Mouse (Mus musculus): ENCODE measurements around the gene Gcm1. TPM values are rescaled to one million over a fixed set of nuclear protein-coding genes. Genes with fewer than 3 reads are reported as not detected.
A peak's percentile ranks its signal among the peaks of the same experiment; 100 is the strongest.

The Gcm1 gene
- polyA plus RNA-seq, 1 experiment from 2014 or later, result not detected

- Histone ChIP-seq H3K9me3 (ENCODE audit: control insufficient read depth, low read length) (no peaks in the 10 kb centered on the region), H3K9ac (ENCODE audit: low read length) (no peak overlapping the region), H3K4me2 (ENCODE audit: low read length) (no peak overlapping the region), H3K27ac (replicated peaks in 1 of 2; ENCODE audit: control insufficient read depth in 1 of 2, insufficient read depth in 1 of 2, low read depth in 2 of 2, low read length in 2 of 2) (peak overlapping the region; percentile 69), H3K4me3 (ENCODE audit: control insufficient read depth in 1 of 2, insufficient read depth in 1 of 2, low read depth in 1 of 2, low read length in 2 of 2) (no peak overlapping the region), H3K27me3 (ENCODE audit: control insufficient read depth, insufficient read depth, low read length) (no peaks in the 10 kb centered on the region), H3K36me3 (ENCODE audit: control insufficient read depth, insufficient read depth, low read length) (no peaks in the 10 kb centered on the region), H3K4me1 (ENCODE audit: control insufficient read depth in 2 of 2, insufficient read depth in 2 of 2, low read length in 2 of 2) (peaks cover 16 to 17% of the 10 kb centered on the region in 2 experiments)
- WGBS, result 26% methylated on average over 6 of the region's 6 CpGs
- no peak for ATAC-seq (ENCODE audit: insufficient number of reproducible peaks, insufficient read depth, low FRiP score, low read depth)
Measured at GRCm38 (mm10) chr9:78045171-78045570, 6.6 kb upstream of the Gcm1 start.

- H3K27me3 ChIP-seq (ENCODE audit: control insufficient read depth, insufficient read depth, low read length), result no peaks in the 10 kb centered on the region
- WGBS, result 25% methylated on average over 20 of the region's 20 CpGs
- peak overlapping the region; percentile 21 to 29; a peak in 3 of 4 replicates for H3K4me3 ChIP-seq (ENCODE audit: control insufficient read depth in 1 of 2, insufficient read depth in 1 of 2, low read depth in 1 of 2, low read length in 2 of 2)
- peak overlapping the region; percentile 52 for H3K4me2 ChIP-seq (ENCODE audit: low read length)
- H3K27ac ChIP-seq (replicated peaks in 1 of 2; ENCODE audit: control insufficient read depth in 1 of 2, insufficient read depth in 1 of 2, low read depth in 2 of 2, low read length in 2 of 2), result no peak overlapping the region
- peaks cover 16 to 17% of the 10 kb centered on the region in 2 experiments for H3K4me1 ChIP-seq (ENCODE audit: control insufficient read depth in 2 of 2, insufficient read depth in 2 of 2, low read length in 2 of 2)
- H3K9me3 ChIP-seq (ENCODE audit: control insufficient read depth, low read length), result no peaks in the 10 kb centered on the region
- H3K9ac ChIP-seq (ENCODE audit: low read length), result no peak overlapping the region
- ATAC-seq (ENCODE audit: insufficient number of reproducible peaks, insufficient read depth, low FRiP score, low read depth), result no peak
- H3K36me3 ChIP-seq (ENCODE audit: control insufficient read depth, insufficient read depth, low read length), result no peaks in the 10 kb centered on the region
Measured at GRCm38 (mm10) chr9:78046755-78047154, 5.0 kb upstream of the Gcm1 start.

GRCm38 (mm10) chr9:78050452-78050970, 1.2 kb upstream of the Gcm1 start:
- no peak overlapping the region for H3K9ac ChIP-seq (ENCODE audit: low read length)
- ATAC-seq (ENCODE audit: insufficient number of reproducible peaks, insufficient read depth, low FRiP score, low read depth), result no peak
- no peak overlapping the region for H3K4me3 ChIP-seq (ENCODE audit: control insufficient read depth in 1 of 2, insufficient read depth in 1 of 2, low read depth in 1 of 2, low read length in 2 of 2)
- H3K36me3 ChIP-seq (ENCODE audit: control insufficient read depth, insufficient read depth, low read length), result no peaks in the 10 kb centered on the region
- peaks cover 9 to 11% of the 10 kb centered on the region in 2 experiments for H3K4me1 ChIP-seq (ENCODE audit: control insufficient read depth in 2 of 2, insufficient read depth in 2 of 2, low read length in 2 of 2)
- no peak overlapping the region for H3K27ac ChIP-seq (replicated peaks in 1 of 2; ENCODE audit: control insufficient read depth in 1 of 2, insufficient read depth in 1 of 2, low read depth in 2 of 2, low read length in 2 of 2)
- H3K4me2 ChIP-seq (ENCODE audit: low read length), result no peak overlapping the region
- H3K27me3 ChIP-seq (ENCODE audit: control insufficient read depth, insufficient read depth, low read length), result no peaks in the 10 kb centered on the region
- 31% methylated on average over 5 of the region's 5 CpGs for WGBS
- no peaks in the 10 kb centered on the region for H3K9me3 ChIP-seq (ENCODE audit: control insufficient read depth, low read length)

GRCm38 (mm10) chr9:78053821-78054220, 2.1 kb downstream of the Gcm1 start:
- Histone ChIP-seq H3K36me3 (ENCODE audit: control insufficient read depth, insufficient read depth, low read length) (no peaks in the 10 kb centered on the region), H3K27me3 (ENCODE audit: control insufficient read depth, insufficient read depth, low read length) (no peaks in the 10 kb centered on the region), H3K4me3 (ENCODE audit: control insufficient read depth in 1 of 2, insufficient read depth in 1 of 2, low read depth in 1 of 2, low read length in 2 of 2) (no peak overlapping the region), H3K9me3 (ENCODE audit: control insufficient read depth, low read length) (no peaks in the 10 kb centered on the region), H3K4me2 (ENCODE audit: low read length) (no peak overlapping the region), H3K9ac (ENCODE audit: low read length) (no peak overlapping the region), H3K27ac (replicated peaks in 1 of 2; ENCODE audit: control insufficient read depth in 1 of 2, insufficient read depth in 1 of 2, low read depth in 2 of 2, low read length in 2 of 2) (no peak overlapping the region), H3K4me1 (ENCODE audit: control insufficient read depth in 2 of 2, insufficient read depth in 2 of 2, low read length in 2 of 2) (no peaks in the 10 kb centered on the region)
- 65% methylated on average over 8 of the region's 8 CpGs for WGBS
- ATAC-seq (ENCODE audit: insufficient number of reproducible peaks, insufficient read depth, low FRiP score, low read depth), result no peak

- H3K9ac ChIP-seq (ENCODE audit: low read length), result no peak overlapping the region
- 79% methylated on average over 3 of the region's 3 CpGs for WGBS
- ATAC-seq (ENCODE audit: insufficient number of reproducible peaks, insufficient read depth, low FRiP score, low read depth), result no peak
Measured at GRCm38 (mm10) chr9:78054298-78054697, 2.6 kb downstream of the Gcm1 start.

GRCm38 (mm10) chr9:78059525-78060120, 7.9 kb downstream of the Gcm1 start:
- H3K4me2 ChIP-seq (ENCODE audit: low read length), result no peak overlapping the region
- no peak overlapping the region for H3K4me3 ChIP-seq (ENCODE audit: control insufficient read depth in 1 of 2, insufficient read depth in 1 of 2, low read depth in 1 of 2, low read length in 2 of 2)
- H3K9me3 ChIP-seq (ENCODE audit: control insufficient read depth, low read length), result no peaks in the 10 kb centered on the region
- no peak overlapping the region for H3K27ac ChIP-seq (replicated peaks in 1 of 2; ENCODE audit: control insufficient read depth in 1 of 2, insufficient read depth in 1 of 2, low read depth in 2 of 2, low read length in 2 of 2)
- WGBS, result 73% methylated on average over 16 of the region's 16 CpGs
- peaks cover 0 to 7% of the 10 kb centered on the region in 2 experiments; a peak in 1 of 4 replicates for H3K4me1 ChIP-seq (ENCODE audit: control insufficient read depth in 2 of 2, insufficient read depth in 2 of 2, low read length in 2 of 2)
- no peak overlapping the region for H3K9ac ChIP-seq (ENCODE audit: low read length)
- H3K36me3 ChIP-seq (ENCODE audit: control insufficient read depth, insufficient read depth, low read length), result no peaks in the 10 kb centered on the region
- H3K27me3 ChIP-seq (ENCODE audit: control insufficient read depth, insufficient read depth, low read length), result no peaks in the 10 kb centered on the region
- no peak for ATAC-seq (ENCODE audit: insufficient number of reproducible peaks, insufficient read depth, low FRiP score, low read depth)

More at GRCm38 (mm10) chr9:78054298-78054697, 2.6 kb downstream of the Gcm1 start:
- Histone ChIP-seq H3K27ac (replicated peaks in 1 of 2; ENCODE audit: control insufficient read depth in 1 of 2, insufficient read depth in 1 of 2, low read depth in 2 of 2, low read length in 2 of 2) (no peak overlapping the region), H3K4me3 (ENCODE audit: control insufficient read depth in 1 of 2, insufficient read depth in 1 of 2, low read depth in 1 of 2, low read length in 2 of 2) (no peak overlapping the region), H3K4me2 (ENCODE audit: low read length) (no peak overlapping the region), H3K27me3 (ENCODE audit: control insufficient read depth, insufficient read depth, low read length) (no peaks in the 10 kb centered on the region), H3K9me3 (ENCODE audit: control insufficient read depth, low read length) (no peaks in the 10 kb centered on the region), H3K36me3 (ENCODE audit: control insufficient read depth, insufficient read depth, low read length) (no peaks in the 10 kb centered on the region), H3K4me1 (ENCODE audit: control insufficient read depth in 2 of 2, insufficient read depth in 2 of 2, low read length in 2 of 2) (no peaks in the 10 kb centered on the region)

GRCm38 (mm10) chr9:78062392-78062791, 10.7 kb downstream of the Gcm1 start:
- Histone ChIP-seq H3K4me1 (ENCODE audit: control insufficient read depth in 2 of 2, insufficient read depth in 2 of 2, low read length in 2 of 2) (peaks cover 0 to 7% of the 10 kb centered on the region in 2 experiments; a peak in 1 of 4 replicates), H3K27me3 (ENCODE audit: control insufficient read depth, insufficient read depth, low read length) (no peaks in the 10 kb centered on the region), H3K27ac (replicated peaks in 1 of 2; ENCODE audit: control insufficient read depth in 1 of 2, insufficient read depth in 1 of 2, low read depth in 2 of 2, low read length in 2 of 2) (no peak overlapping the region), H3K4me3 (ENCODE audit: control insufficient read depth in 1 of 2, insufficient read depth in 1 of 2, low read depth in 1 of 2, low read length in 2 of 2) (no peak overlapping the region), H3K9ac (ENCODE audit: low read length) (no peak overlapping the region), H3K36me3 (ENCODE audit: control insufficient read depth, insufficient read depth, low read length) (no peaks in the 10 kb centered on the region), H3K4me2 (ENCODE audit: low read length) (no peak overlapping the region), H3K9me3 (ENCODE audit: control insufficient read depth, low read length) (no peaks in the 10 kb centered on the region)
- no peak for ATAC-seq (ENCODE audit: insufficient number of reproducible peaks, insufficient read depth, low FRiP score, low read depth)
- WGBS, result 79% methylated on average over 9 of the region's 9 CpGs

- H3K9ac ChIP-seq (ENCODE audit: low read length), result no peak overlapping the region
- WGBS, result 49% methylated on average over 10 of the region's 10 CpGs
- H3K4me2 ChIP-seq (ENCODE audit: low read length), result peak overlapping the region; percentile 18; the same call in 1 of the 2 replicates
- no peaks in the 10 kb centered on the region for H3K36me3 ChIP-seq (ENCODE audit: control insufficient read depth, insufficient read depth, low read length)
- no peaks in the 10 kb centered on the region for H3K27me3 ChIP-seq (ENCODE audit: control insufficient read depth, insufficient read depth, low read length)
- H3K4me1 ChIP-seq (ENCODE audit: control insufficient read depth in 2 of 2, insufficient read depth in 2 of 2, low read length in 2 of 2), result peaks cover 0 to 7% of the 10 kb centered on the region in 2 experiments; a peak in 1 of 4 replicates
- no peak overlapping the region for H3K27ac ChIP-seq (replicated peaks in 1 of 2; ENCODE audit: control insufficient read depth in 1 of 2, insufficient read depth in 1 of 2, low read depth in 2 of 2, low read length in 2 of 2)
- no peaks in the 10 kb centered on the region for H3K9me3 ChIP-seq (ENCODE audit: control insufficient read depth, low read length)
- no peak overlapping the region for H3K4me3 ChIP-seq (ENCODE audit: control insufficient read depth in 1 of 2, insufficient read depth in 1 of 2, low read depth in 1 of 2, low read length in 2 of 2)
- ATAC-seq (ENCODE audit: insufficient number of reproducible peaks, insufficient read depth, low FRiP score, low read depth), result no peak
Measured at GRCm38 (mm10) chr9:78064121-78064520, 12.4 kb downstream of the Gcm1 start.

Data from heart, embryonic 14.5 days (tissue).